Mouse (Mus musculus): Measurements from ENCODE around the gene BC034090.

- TF ChIP-seq CTCF (IDR thresholded peaks at IDR 0.05; ENCODE audit: borderline replicate concordance, control insufficient read depth, extremely low read depth, insufficient read depth, low read length, poor library complexity) = no peak
- TF ChIP-seq POLR2A (IDR thresholded peaks at IDR 0.05; ENCODE audit: control insufficient read depth, extremely low read depth, insufficient read depth, low read length, poor library complexity) = no peak
Measured at GRCm38 (mm10) chr1:155167453-155167852, 76.8 kb downstream of the BC034090 start.
